ENCODE assay signal across 8 mouse cellular contexts in genomic region chr5:80952600-80953218, GRCm38 (mm10).
DNase-seq lines count a peak whose midpoint lies in the region; ATAC-seq and TF ChIP-seq lines count a peak whose summit lies in the region.

No protein-coding gene starts in this region.

- H3K4me2 ChIP-seq in hindbrain, postnatal 0 days (ENCODE audit: low read depth, low read length), result no peak overlapping the region
- H3K4me2 ChIP-seq in hindbrain, embryonic 16.5 days (ENCODE audit: low read length), result no peak overlapping the region
- H3K4me2 ChIP-seq in forebrain, embryonic 12.5 days, result no peak overlapping the region
- H3K4me2 ChIP-seq in midbrain, embryonic 12.5 days (replicated peaks), result no peak overlapping the region

- 44% methylated on average over 4 of the region's 4 CpGs for WGBS in hindbrain, postnatal 0 days
- WGBS in hindbrain, embryonic 16.5 days, result 38% methylated on average over 4 of the region's 4 CpGs
- WGBS in forebrain, embryonic 12.5 days, result 41% methylated on average over 4 of the region's 4 CpGs
- 48% methylated on average over 4 of the region's 4 CpGs for WGBS in midbrain, embryonic 12.5 days

- DNase-seq in hindbrain, postnatal 0 days (ENCODE audit: low spot score), result peak; percentile 5
- peak; percentile 31 for DNase-seq in brain, embryonic 14.5 days (ENCODE audit: low read depth)
- no peak for DNase-seq in ovary, adult 18-20 months (ENCODE audit: low spot score)
- no peak for DNase-seq in kidney, adult 9 months
- no peak for DNase-seq in thymus, adult 18-20 months

- H3K27me3 ChIP-seq in hindbrain, postnatal 0 days (ENCODE audit: insufficient read depth, low read length), result no peaks in the 10 kb centered on the region
- no peaks in the 10 kb centered on the region for H3K27me3 ChIP-seq in hindbrain, embryonic 16.5 days (replicated peaks; ENCODE audit: control insufficient read depth, insufficient read depth, low read length)
- H3K27me3 ChIP-seq in forebrain, embryonic 12.5 days, result no peaks in the 10 kb centered on the region
- no peaks in the 10 kb centered on the region for H3K27me3 ChIP-seq in midbrain, embryonic 12.5 days

- H3K9me3 ChIP-seq in hindbrain, postnatal 0 days (ENCODE audit: low read length), result no peaks in the 10 kb centered on the region
- H3K9me3 ChIP-seq in hindbrain, embryonic 16.5 days (ENCODE audit: control insufficient read depth, low read length), result peaks cover 3% of the 10 kb centered on the region; the same call in 1 of the 2 replicates
- H3K9me3 ChIP-seq in forebrain, embryonic 12.5 days, result no peaks in the 10 kb centered on the region
- H3K9me3 ChIP-seq in midbrain, embryonic 12.5 days, result no peaks in the 10 kb centered on the region

- no peak overlapping the region for H3K27ac ChIP-seq in hindbrain, postnatal 0 days
- no peak overlapping the region for H3K27ac ChIP-seq in hindbrain, embryonic 16.5 days (ENCODE audit: low read depth, low read length)
- no peak overlapping the region for H3K27ac ChIP-seq in forebrain, embryonic 12.5 days
- H3K27ac ChIP-seq in midbrain, embryonic 12.5 days (replicated peaks), result no peak overlapping the region

- no peaks in the 10 kb centered on the region for H3K4me1 ChIP-seq in hindbrain, postnatal 0 days (ENCODE audit: insufficient read depth, low read length)
- H3K4me1 ChIP-seq in hindbrain, embryonic 16.5 days (ENCODE audit: control insufficient read depth, insufficient read depth, low read depth, low read length), result no peaks in the 10 kb centered on the region
- peaks cover 11% of the 10 kb centered on the region for H3K4me1 ChIP-seq in forebrain, embryonic 12.5 days
- H3K4me1 ChIP-seq in midbrain, embryonic 12.5 days, result peaks cover 10% of the 10 kb centered on the region

- no peak overlapping the region for H3K9ac ChIP-seq in hindbrain, postnatal 0 days (replicated peaks; ENCODE audit: low read length)
- no peak overlapping the region for H3K9ac ChIP-seq in hindbrain, embryonic 16.5 days (ENCODE audit: low read depth, low read length)
- H3K9ac ChIP-seq in forebrain, embryonic 12.5 days, result no peak overlapping the region
- H3K9ac ChIP-seq in midbrain, embryonic 12.5 days (replicated peaks), result no peak overlapping the region

- no peak for TF ChIP-seq CTCF in hindbrain, postnatal 0 days (IDR thresholded peaks at IDR 0.05; ENCODE audit: low read depth)
- no peak for TF ChIP-seq CTCF in brain, embryonic 14.5 days (IDR thresholded peaks at IDR 0.05; ENCODE audit: borderline replicate concordance, extremely low read depth, insufficient read depth, insufficient read length)

- no peak overlapping the region for H3K4me3 ChIP-seq in hindbrain, postnatal 0 days (ENCODE audit: low read length)
- no peak overlapping the region for H3K4me3 ChIP-seq in hindbrain, embryonic 16.5 days (ENCODE audit: low read length)
- no peak overlapping the region for H3K4me3 ChIP-seq in forebrain, embryonic 12.5 days (replicated peaks)
- no peak overlapping the region for H3K4me3 ChIP-seq in midbrain, embryonic 12.5 days

- no peak for ATAC-seq in hindbrain, postnatal 0 days
- no peak for ATAC-seq in hindbrain, embryonic 16.5 days
- peak; percentile 46; the same call in 1 of the 2 replicates for ATAC-seq in forebrain, embryonic 12.5 days (ENCODE audit: low FRiP score)
- peak; percentile 20; the same call in 1 of the 2 replicates for ATAC-seq in midbrain, embryonic 12.5 days (ENCODE audit: low FRiP score, low read depth)

- no peak for TF ChIP-seq POLR2A in brain, embryonic 14.5 days (IDR thresholded peaks at IDR 0.05; ENCODE audit: borderline replicate concordance, extremely low read depth, insufficient read depth, insufficient read length, poor library complexity, severe bottlenecking)

- no peaks in the 10 kb centered on the region for H3K36me3 ChIP-seq in hindbrain, postnatal 0 days (ENCODE audit: insufficient read depth, low read length)
- H3K36me3 ChIP-seq in hindbrain, embryonic 16.5 days (ENCODE audit: control insufficient read depth, insufficient read depth, low read length), result no peaks in the 10 kb centered on the region
- no peaks in the 10 kb centered on the region for H3K36me3 ChIP-seq in forebrain, embryonic 12.5 days (replicated peaks)
- H3K36me3 ChIP-seq in midbrain, embryonic 12.5 days, result no peaks in the 10 kb centered on the region

Comparison
In these comparisons a context has a peak if more than half of its experiments do, and no peak if none do; other contexts are left out.
1. ATAC-seq: peak in forebrain, embryonic 12.5 days (single experiment) and midbrain, embryonic 12.5 days (single experiment); none in hindbrain, postnatal 0 days (single experiment) and hindbrain, embryonic 16.5 days (single experiment).
2. DNase-seq: peak in hindbrain, postnatal 0 days (single experiment) and brain, embryonic 14.5 days (single experiment); none in ovary, adult 18-20 months (single experiment), kidney, adult 9 months (single experiment) and thymus, adult 18-20 months (0 of 2).